Mouse (Mus musculus) ES-Bruce4 (cell line): ENCODE results near the gene Acsbg2. TPM values are rescaled to one million over a fixed set of nuclear protein-coding genes. Genes with fewer than 3 reads are reported as not detected.

ENCODE experiments used
- H3K27ac ChIP-seq: 2 replicates; pipeline ENCODE4 v1.5.1; 2012; ENCODE audit warnings: low read length, inconsistent platforms; ENCODE audit not compliant: insufficient read depth
- H3K27me3 ChIP-seq: 2 replicates; pipeline ENCODE4 v1.6.1; 2012; ENCODE audit warnings: mild to moderate bottlenecking, low read length, inconsistent platforms; ENCODE audit not compliant: control insufficient read depth, poor library complexity, insufficient read depth, severe bottlenecking
- H3K36me3 ChIP-seq: 2 replicates; pipeline ENCODE4 v1.6.1; 2012; ENCODE audit warnings: inconsistent platforms, mild to moderate bottlenecking, low read length, moderate library complexity; ENCODE audit not compliant: control insufficient read depth, poor library complexity, insufficient read depth, severe bottlenecking
- H3K4me1 ChIP-seq: one replicate; pipeline ENCODE4 v1.8.1; 2011; ENCODE audit warnings: low read length; ENCODE audit not compliant: control insufficient read depth, insufficient read depth
- H3K4me3 ChIP-seq: 2 replicates; pipeline ENCODE4 v1.5.1; 2011; ENCODE audit warnings: low read depth, mild to moderate bottlenecking, low read length
- H3K9ac ChIP-seq: 2 replicates; pipeline ENCODE4 v1.6.1; 2012; ENCODE audit warnings: low read depth, mild to moderate bottlenecking, inconsistent platforms; ENCODE audit not compliant: poor library complexity, severe bottlenecking
- H3K9me3 ChIP-seq: replicated peaks from 2 replicates; pipeline ENCODE4 v1.6.1; 2012; ENCODE audit warnings: mild to moderate bottlenecking, low read length, inconsistent platforms; ENCODE audit not compliant: control insufficient read depth, poor library complexity, insufficient read depth, severe bottlenecking
- CTCF ChIP-seq: IDR thresholded peaks from one replicate; pipeline ENCODE4 v1.8.1; 2011; ENCODE audit warnings: low read depth, low read length
- EP300 ChIP-seq: IDR thresholded peaks from 2 replicates; pipeline ENCODE4 v1.6.1; 2011; ENCODE audit warnings: low read depth, low read length; ENCODE audit not compliant: insufficient read depth
- POLR2A ChIP-seq: IDR thresholded peaks from one replicate; pipeline ENCODE4 v1.8.1; 2011; ENCODE audit warnings: low read length; ENCODE audit not compliant: insufficient read depth
- polyA plus RNA-seq: library from polyadenylated mRNA; stranded (reverse); fragments of >200 nt; gene quantifications from 2 replicates; pipeline ENCODE4 v1.2.4, GENCODE M21; 2011; ENCODE audit warnings: low read depth; ENCODE audit not compliant: missing spikeins, insufficient read depth, insufficient read length

The Acsbg2 gene
- polyA plus RNA-seq, 1 experiment: 0.46 TPM

GRCm38 (mm10) chr17:56829171-56829570, 45.1 kb downstream of the Acsbg2 start:
- no peak overlapping the region for H3K27ac ChIP-seq
- H3K4me3 ChIP-seq: peak overlapping the region; percentile 71
- TF ChIP-seq POLR2A (no peak), CTCF (no peak), EP300 (no peak)
- H3K9ac ChIP-seq: peak overlapping the region; percentile 83
- no peaks in the 10 kb centered on the region for H3K9me3 ChIP-seq
- no peaks in the 10 kb centered on the region for H3K27me3 ChIP-seq
- peaks cover 8% of the 10 kb centered on the region for H3K4me1 ChIP-seq
- no peaks in the 10 kb centered on the region for H3K36me3 ChIP-seq

GRCm38 (mm10) chr17:56826718-56827117, 47.5 kb downstream of the Acsbg2 start:
- Histone ChIP-seq H3K27me3 (no peaks in the 10 kb centered on the region), H3K27ac (no peak overlapping the region), H3K9ac (no peak overlapping the region), H3K9me3 (no peaks in the 10 kb centered on the region), H3K36me3 (no peaks in the 10 kb centered on the region), H3K4me3 (no peak overlapping the region), H3K4me1 (peaks cover 8% of the 10 kb centered on the region)
- TF ChIP-seq EP300 (no peak), CTCF (no peak), POLR2A (no peak)

- Histone ChIP-seq H3K27ac (peak overlapping the region; percentile 71; the same call in 1 of the 2 replicates), H3K27me3 (no peaks in the 10 kb centered on the region), H3K36me3 (no peaks in the 10 kb centered on the region), H3K9me3 (no peaks in the 10 kb centered on the region), H3K4me1 (peaks cover 12% of the 10 kb centered on the region), H3K4me3 (no peak overlapping the region), H3K9ac (no peak overlapping the region)
- TF ChIP-seq CTCF (no peak), EP300 (no peak), POLR2A (no peak)
These were observed 50.9 kb downstream of the Acsbg2 start for GRCm38 (mm10) chr17:56823352-56823751.

DNA sequence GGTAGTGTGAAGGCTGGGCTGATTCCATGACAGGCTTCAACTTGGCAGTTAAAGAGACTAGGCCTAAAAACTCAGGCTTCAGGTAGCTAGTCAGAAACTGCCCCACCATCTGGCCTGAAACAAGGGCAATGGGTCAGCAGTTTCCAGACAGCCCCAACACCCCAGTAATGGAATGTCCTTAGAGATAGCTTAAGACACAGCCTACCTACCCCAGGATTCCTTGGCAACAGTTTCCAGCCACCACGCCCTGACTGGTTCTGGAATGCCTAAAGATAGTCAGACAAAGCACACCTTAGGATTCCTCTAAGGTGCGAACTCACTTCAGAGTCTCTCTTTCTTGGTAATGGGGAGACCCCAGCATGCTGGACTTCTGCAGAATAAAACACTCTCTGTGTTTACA, 51.9 kb downstream of the Acsbg2 start:
- Histone ChIP-seq H3K4me1 (peaks cover 12% of the 10 kb centered on the region), H3K27me3 (no peaks in the 10 kb centered on the region), H3K9ac (no peak overlapping the region), H3K9me3 (no peaks in the 10 kb centered on the region), H3K36me3 (no peaks in the 10 kb centered on the region), H3K4me3 (no peak overlapping the region), H3K27ac (peak overlapping the region; percentile 71)
- TF ChIP-seq EP300: peak; percentile 61; the same call in 1 of the 2 replicates
- no peak for TF ChIP-seq CTCF
- TF ChIP-seq POLR2A: no peak

- H3K4me1 ChIP-seq: peaks cover 10% of the 10 kb centered on the region
These were observed 54.5 kb downstream of the Acsbg2 start for GRCm38 (mm10) chr17:56819694-56820111.

DNA sequence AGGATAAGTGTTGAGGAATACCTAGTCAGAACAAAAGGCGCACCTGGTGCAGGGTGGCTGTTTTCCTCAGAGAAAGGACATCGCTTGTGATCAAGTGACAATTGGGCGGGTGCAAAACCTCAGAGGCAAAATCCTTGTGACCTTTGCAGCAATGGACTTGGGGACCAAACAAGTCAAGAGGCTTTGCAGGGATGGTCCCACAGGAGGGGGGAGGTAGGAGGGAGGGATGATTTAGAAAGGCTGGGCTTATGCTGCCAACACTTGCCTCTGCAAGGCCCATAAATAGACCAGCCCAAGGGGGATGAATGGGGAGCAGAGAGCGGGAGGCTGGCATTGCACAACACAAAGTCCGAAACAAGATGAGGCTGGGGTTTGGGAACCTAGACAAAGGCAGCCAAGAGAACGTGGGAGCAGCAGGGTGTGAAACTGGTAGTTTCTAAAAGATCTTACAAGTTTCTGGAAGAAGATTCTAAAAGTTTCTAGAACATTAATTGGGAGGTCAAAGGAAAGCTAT, 55.2 kb downstream of the Acsbg2 start:
- TF ChIP-seq POLR2A (no peak), EP300 (peak; percentile 76; the same call in 1 of the 2 replicates), CTCF (no peak)
- Histone ChIP-seq H3K27ac (0 out of 2 replicates have a peak overlapping the region, but pooled peaks have one; percentile 4), H3K4me1 (peaks cover 10% of the 10 kb centered on the region)

More at GRCm38 (mm10) chr17:56819694-56820111, 54.5 kb downstream of the Acsbg2 start:
- Histone ChIP-seq H3K27me3 (no peaks in the 10 kb centered on the region), H3K27ac (no peak overlapping the region), H3K4me3 (no peak overlapping the region), H3K9ac (no peak overlapping the region), H3K36me3 (no peaks in the 10 kb centered on the region), H3K9me3 (no peaks in the 10 kb centered on the region)
- TF ChIP-seq CTCF (no peak), EP300 (no peak), POLR2A (no peak)

More for the DNA sequence above, 55.2 kb downstream of the Acsbg2 start:
- Histone ChIP-seq H3K4me3 (no peak overlapping the region), H3K9ac (no peak overlapping the region), H3K27me3 (no peaks in the 10 kb centered on the region), H3K36me3 (no peaks in the 10 kb centered on the region), H3K9me3 (no peaks in the 10 kb centered on the region)
